Mouse (Mus musculus) embryonic facial prominence, embryonic 11.5 days (tissue): ENCODE data around the gene Ppp1r14b. TPM values are rescaled to one million over a fixed set of nuclear protein-coding genes. Genes with fewer than 3 reads are reported as not detected.

ENCODE experiments used
- ATAC-seq: fragments of 200-750 bp; cut with Nextera tagmentation; replicated peaks from 2 replicates; pipeline ENCODE4 v1.8.0; 2017; ENCODE audit warnings: low read depth; ENCODE audit not compliant: insufficient number of reproducible peaks, low FRiP score, low TSS enrichment
- DNase-seq: peaks from one replicate; pipeline ENCODE4 v3.0.0-alpha.2; 2015; ENCODE audit warnings: low spot score
- H3K27ac ChIP-seq: fragments of 300-500 bp; sonication (generic); replicated peaks from 2 replicates; pipeline ENCODE4 v1.5.1; 2014; ENCODE audit warnings: mild to moderate bottlenecking, low read depth, low read length, control low read depth
- H3K27me3 ChIP-seq: fragments of 300-500 bp; sonication (generic); 2 replicates; pipeline ENCODE4 v1.6.1; 2014; ENCODE audit warnings: mild to moderate bottlenecking, low read length, moderate library complexity, mixed read lengths; ENCODE audit not compliant: control insufficient read depth, insufficient read depth
- H3K36me3 ChIP-seq: fragments of 300-500 bp; sonication (generic); replicated peaks from 2 replicates; pipeline ENCODE4 v1.6.1; 2014; ENCODE audit warnings: low read depth, mild to moderate bottlenecking, low read length, moderate library complexity, mixed read lengths; ENCODE audit not compliant: control insufficient read depth, insufficient read depth
- H3K4me1 ChIP-seq: fragments of 300-500 bp; sonication (generic); 2 replicates; pipeline ENCODE4 v1.6.1; 2014; ENCODE audit warnings: low read length, mixed read lengths; ENCODE audit not compliant: control insufficient read depth, insufficient read depth
- H3K4me2 ChIP-seq: fragments of 300-500 bp; sonication (generic); 2 replicates; pipeline ENCODE4 v1.6.1; 2014; ENCODE audit warnings: low read depth, mild to moderate bottlenecking, control low read depth, low read length, moderate library complexity
- H3K4me3 ChIP-seq: fragments of 300-500 bp; sonication (generic); 2 replicates; pipeline ENCODE4 v1.5.1; 2014; ENCODE audit warnings: low read depth, low read length, control low read depth
- H3K9ac ChIP-seq: fragments of 300-500 bp; sonication (generic); replicated peaks from 2 replicates; pipeline ENCODE4 v1.6.1; 2014; ENCODE audit warnings: mild to moderate bottlenecking, control low read depth, low read length
- H3K9me3 ChIP-seq: fragments of 300-500 bp; sonication (generic); replicated peaks from 2 replicates; pipeline ENCODE4 v1.6.1; 2016; ENCODE audit warnings: mild to moderate bottlenecking, low read length, inconsistent platforms, mixed read lengths; ENCODE audit not compliant: control insufficient read depth
- WGBS: fragments of 180-500 bp; shearing (Covaris S2); extraction: QIAGEN DNeasy Blood & Tissue Kit; methylation state at CpG from one replicate; pipeline ENCODE4 v1.1.7; 2014; 5-methylcytosine and 5-hydroxymethylcytosine counted together
- polyA plus RNA-seq: library from polyadenylated mRNA; unstranded; fragments of >200 nt; fragmentation: Nextera tagmentation; extraction: Ambion mirVana; gene quantifications from 2 replicates; pipeline ENCODE4 v1.2.1, GENCODE M21; 2014

Ppp1r14b gene
- polyA plus RNA-seq, 1 experiment from 2014 or later, result 268 TPM

DNA sequence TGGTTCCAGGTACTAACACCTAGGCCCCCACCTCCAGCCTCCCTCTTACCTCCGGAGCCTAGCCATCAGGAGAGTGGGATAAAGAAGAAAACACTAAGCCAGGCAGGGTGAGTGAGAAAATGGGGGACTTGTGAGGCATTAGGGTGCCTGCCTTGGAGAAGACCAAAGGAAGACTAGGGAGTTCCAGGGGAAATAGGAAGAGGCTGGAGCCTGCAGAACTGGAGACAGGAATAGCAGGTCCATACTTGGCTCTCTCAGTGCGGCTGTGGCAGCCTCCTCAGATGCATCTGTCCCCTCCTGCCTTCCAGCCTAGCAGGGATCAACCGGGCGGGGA, 41.7 kb upstream of the Ppp1r14b start:
- Histone ChIP-seq H3K4me2 (no peak overlapping the region), H3K9me3 (no peaks in the 10 kb centered on the region), H3K4me1 (no peaks in the 10 kb centered on the region; the same call in 1 of the 2 replicates), H3K27ac (no peak overlapping the region), H3K4me3 (no peak overlapping the region), H3K9ac (no peak overlapping the region), H3K36me3 (no peaks in the 10 kb centered on the region), H3K27me3 (peaks cover 62% of the 10 kb centered on the region)
- DNase-seq, result no peak
- ATAC-seq, result no peak
- 12% methylated on average over 4 of the region's 4 CpGs for WGBS

DNA sequence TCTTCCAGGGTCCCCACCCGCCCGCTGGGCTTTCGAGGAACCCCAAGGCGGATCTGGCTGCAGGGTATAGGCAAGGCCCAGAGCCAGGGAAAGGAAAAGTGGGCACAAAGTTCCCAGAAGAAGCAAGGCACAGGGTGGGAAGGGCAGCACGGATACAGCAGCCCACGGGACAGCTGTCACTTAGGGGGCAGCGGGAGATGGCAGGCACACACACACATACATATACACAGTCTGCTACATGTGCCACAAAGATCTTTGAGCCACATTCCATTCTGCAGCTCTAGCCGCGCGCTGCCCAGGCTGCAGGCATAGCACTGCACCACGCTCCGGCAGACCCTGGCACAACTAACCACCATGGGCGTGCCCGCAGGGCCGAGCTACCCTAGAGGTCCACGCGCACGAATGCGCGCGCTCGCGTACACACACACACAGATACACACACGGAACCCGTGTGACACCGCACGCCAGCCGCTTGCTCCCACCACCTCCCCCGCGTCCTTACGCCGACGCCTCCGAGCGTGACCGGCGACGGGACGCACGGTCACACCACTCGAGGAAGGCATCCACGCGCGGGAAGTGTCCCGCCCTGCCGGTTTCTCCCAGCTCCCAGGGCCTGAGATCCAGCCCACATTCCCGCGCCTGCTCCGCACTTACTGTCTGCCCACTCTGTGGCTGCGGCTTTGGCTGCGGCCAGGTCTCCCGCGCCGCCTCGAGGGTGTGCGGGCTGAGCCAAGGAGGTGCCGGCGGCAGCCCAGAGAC, 41.2 kb upstream of the Ppp1r14b start:
- Histone ChIP-seq H3K9ac (peak overlapping the region; percentile 37), H3K9me3 (no peaks in the 10 kb centered on the region)
- no peak for DNase-seq

GRCm38 (mm10) chr19:6934195-6934977, 40.4 kb upstream of the Ppp1r14b start, which contains the start of gene Kcnk4:
Gene Kcnk4 (minus strand): TSS chr19:6934515.
- 7% methylated on average over 23 of the region's 23 CpGs for WGBS
- Histone ChIP-seq H3K4me1 (no peaks in the 10 kb centered on the region; the same call in 1 of the 2 replicates), H3K36me3 (no peaks in the 10 kb centered on the region), H3K4me3 (peak within 1 kb of the TSS; percentile 29), H3K4me2 (peak within 1 kb of the TSS; percentile 63), H3K9me3 (no peaks in the 10 kb centered on the region), H3K9ac (peak within 1 kb of the TSS; percentile 37), H3K27me3 (peaks cover 54% of the 10 kb centered on the region), H3K27ac (no peak within 1 kb of the TSS)
- no peak for ATAC-seq
- no peak for DNase-seq

More for the DNA sequence above, 41.2 kb upstream of the Ppp1r14b start:
- H3K27ac ChIP-seq, result no peak overlapping the region
- H3K27me3 ChIP-seq, result peaks cover 59% of the 10 kb centered on the region
- H3K4me2 ChIP-seq, result peak overlapping the region; percentile 63
- no peaks in the 10 kb centered on the region; the same call in 1 of the 2 replicates for H3K4me1 ChIP-seq
- 4% methylated on average over 58 of the region's 58 CpGs for WGBS
- H3K4me3 ChIP-seq, result peak overlapping the region; percentile 29
- no peaks in the 10 kb centered on the region for H3K36me3 ChIP-seq
- peak; percentile 29; the same call in 1 of the 2 replicates for ATAC-seq

DNA sequence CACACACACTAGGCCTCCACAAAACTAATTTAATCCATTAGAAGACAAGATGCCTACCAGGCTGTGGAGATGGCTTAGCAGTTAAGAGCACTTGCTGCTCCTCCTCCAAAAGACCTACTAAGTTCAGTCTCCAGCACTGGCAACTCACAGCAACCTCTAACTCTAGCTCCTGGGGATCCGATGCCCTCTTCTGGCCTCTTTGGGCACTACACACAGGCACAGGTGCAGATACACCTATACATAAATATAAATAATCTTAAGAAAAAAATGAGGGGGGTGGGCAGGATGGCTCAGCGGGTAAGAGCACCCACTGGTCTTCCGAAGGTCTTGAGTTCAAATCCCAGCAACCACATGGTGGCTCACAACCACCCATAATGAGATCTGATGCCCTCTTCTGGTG, 38.5 kb upstream of the Ppp1r14b start:
- Histone ChIP-seq H3K9me3 (no peaks in the 10 kb centered on the region), H3K27ac (no peak overlapping the region)
- 34% methylated on average over 3 of the region's 3 CpGs for whole genome bisulfite sequencing

DNA sequence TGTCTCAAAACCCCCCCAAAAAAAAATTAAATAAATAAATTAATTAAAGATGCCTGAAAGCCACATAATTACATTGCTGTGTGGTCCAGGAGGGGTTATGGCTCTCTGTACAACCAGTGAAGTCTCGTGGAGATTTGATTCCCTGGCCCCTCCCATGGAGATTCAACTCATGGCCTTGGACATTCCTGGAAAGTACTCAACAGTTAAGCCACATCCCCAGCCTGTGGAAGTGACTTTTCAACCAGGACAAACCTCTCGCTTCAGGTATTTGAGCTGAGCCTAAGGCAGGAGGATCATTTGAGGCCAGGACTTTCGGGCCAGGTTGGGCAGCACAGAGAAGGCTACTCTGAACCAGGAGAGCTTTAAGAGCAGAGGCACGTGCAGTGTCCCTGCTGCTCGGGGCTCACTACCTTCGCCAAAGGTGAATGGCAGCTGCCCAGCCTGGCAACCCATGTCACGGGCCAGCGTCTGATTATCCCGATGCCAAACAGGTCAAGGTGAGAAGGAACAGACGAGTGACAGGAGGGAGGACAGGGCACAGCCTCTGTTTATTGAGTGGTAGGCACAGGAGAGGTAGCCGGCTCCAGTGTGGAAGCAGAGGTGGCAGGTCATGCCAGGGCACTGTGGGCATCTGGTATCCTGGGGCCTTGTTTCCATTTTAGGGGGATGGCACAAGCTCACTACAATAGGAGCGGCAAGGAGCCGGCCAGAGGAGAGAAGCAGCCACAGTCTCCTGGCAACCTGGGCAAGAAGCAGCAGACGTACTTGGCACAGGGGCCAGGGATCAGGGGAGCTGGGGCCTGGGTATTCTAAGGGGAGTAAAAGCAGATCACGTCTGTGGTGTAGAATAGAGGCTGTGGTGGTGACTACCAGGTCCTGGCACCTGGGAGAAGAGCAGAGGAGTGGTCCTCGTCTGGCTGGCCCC, 37.0 kb upstream of the Ppp1r14b start:
- Histone ChIP-seq H3K9me3 (no peaks in the 10 kb centered on the region), H3K9ac (no peak overlapping the region), H3K27me3 (peaks cover 29% of the 10 kb centered on the region), H3K4me2 (no peak overlapping the region), H3K27ac (no peak overlapping the region), H3K4me3 (no peak overlapping the region), H3K4me1 (no peaks in the 10 kb centered on the region; the same call in 1 of the 2 replicates), H3K36me3 (no peaks in the 10 kb centered on the region)
- no peak for DNase-seq
- ATAC-seq, result no peak
- 81% methylated on average over 16 of the region's 16 CpGs for WGBS

More for the DNA sequence above, 38.5 kb upstream of the Ppp1r14b start:
- H3K36me3 ChIP-seq, result no peaks in the 10 kb centered on the region
- DNase-seq, result no peak
- peaks cover 43% of the 10 kb centered on the region for H3K27me3 ChIP-seq
- ATAC-seq, result no peak
- H3K4me3 ChIP-seq, result no peak overlapping the region
- H3K9ac ChIP-seq, result no peak overlapping the region
- H3K4me2 ChIP-seq, result no peak overlapping the region
- H3K4me1 ChIP-seq, result no peaks in the 10 kb centered on the region; the same call in 1 of the 2 replicates

- Histone ChIP-seq H3K4me3 (no peak overlapping the region), H3K27ac (no peak overlapping the region), H3K4me2 (no peak overlapping the region), H3K4me1 (no peaks in the 10 kb centered on the region), H3K27me3 (peaks cover 13% of the 10 kb centered on the region), H3K9me3 (no peaks in the 10 kb centered on the region), H3K9ac (no peak overlapping the region), H3K36me3 (no peaks in the 10 kb centered on the region)
- 90% methylated on average over 20 of the region's 20 CpGs for WGBS
- ATAC-seq, result no peak
- no peak for DNase-seq
Measured at GRCm38 (mm10) chr19:6939106-6940002, 35.4 kb upstream of the Ppp1r14b start.
